Mouse (Mus musculus): Measurements from ENCODE around the gene Gm4498.
"Not testable (repeated sequence)": the region's sequence is repeated elsewhere in the genome, so short reads cannot be mapped to it uniquely, and the experiment has no call there.

Gene Gm4498

GRCm38 (mm10) chr7:20233728-20234127, at the start of gene Gm4498:
Gene Gm4498 (minus strand): TSS chr7:20233828.
- not testable (repeated sequence) for DNase-seq (ENCODE audit: low spot score in 2 of 2)

GRCm38 (mm10) chr7:20262734-20263133, 29.1 kb upstream of the Gm4498 start, which contains the start of gene Gm5890:
Gene Gm5890 (minus strand): TSS chr7:20262834.
- not testable (repeated sequence) for DNase-seq (ENCODE audit: low spot score in 2 of 2)

- not testable (repeated sequence) for DNase-seq (ENCODE audit: low spot score in 2 of 2)
Observed at GRCm38 (mm10) chr7:20205507-20205906, 28.1 kb downstream of the Gm4498 start, which contains the start of gene Gm6164. Gene Gm6164 (minus strand): TSS chr7:20205607.

DNA sequence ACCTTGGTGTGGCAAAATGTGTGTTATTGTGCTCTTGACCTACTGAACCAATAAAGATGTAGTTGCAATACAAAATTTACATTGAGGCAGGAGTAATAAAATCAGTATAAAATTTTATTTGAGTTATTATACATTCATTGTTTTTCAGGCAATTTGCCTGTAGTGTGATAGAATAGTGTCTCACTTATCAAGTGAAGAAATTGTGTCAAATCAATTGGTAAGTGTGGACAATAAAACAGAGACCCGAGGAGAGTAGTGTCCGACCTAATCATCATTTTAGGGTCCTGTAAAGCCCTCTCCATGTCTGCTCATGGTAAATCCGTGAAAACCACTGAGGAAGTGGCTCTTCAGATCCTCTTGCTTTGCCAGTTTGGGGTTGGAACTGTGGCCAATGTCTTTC, 40.2 kb downstream of the Gm4498 start, which contains the start of gene Vmn1r95:
Gene Vmn1r95 (plus strand): TSS at position 301 of the 400 bp plus-strand sequence.
- DNase-seq (ENCODE audit: low spot score in 2 of 2) = not testable (repeated sequence)

Measured in frontal cortex, postnatal 36 days (tissue).